Mouse (Mus musculus): ENCODE measurements at regions not wholly inside any gene's neighbourhood (a gene's known extent, or its start where the extent isn't known, plus 50 kb on each side); places are given as distances from the start of the nearest gene placed in this dataset.

DNA sequence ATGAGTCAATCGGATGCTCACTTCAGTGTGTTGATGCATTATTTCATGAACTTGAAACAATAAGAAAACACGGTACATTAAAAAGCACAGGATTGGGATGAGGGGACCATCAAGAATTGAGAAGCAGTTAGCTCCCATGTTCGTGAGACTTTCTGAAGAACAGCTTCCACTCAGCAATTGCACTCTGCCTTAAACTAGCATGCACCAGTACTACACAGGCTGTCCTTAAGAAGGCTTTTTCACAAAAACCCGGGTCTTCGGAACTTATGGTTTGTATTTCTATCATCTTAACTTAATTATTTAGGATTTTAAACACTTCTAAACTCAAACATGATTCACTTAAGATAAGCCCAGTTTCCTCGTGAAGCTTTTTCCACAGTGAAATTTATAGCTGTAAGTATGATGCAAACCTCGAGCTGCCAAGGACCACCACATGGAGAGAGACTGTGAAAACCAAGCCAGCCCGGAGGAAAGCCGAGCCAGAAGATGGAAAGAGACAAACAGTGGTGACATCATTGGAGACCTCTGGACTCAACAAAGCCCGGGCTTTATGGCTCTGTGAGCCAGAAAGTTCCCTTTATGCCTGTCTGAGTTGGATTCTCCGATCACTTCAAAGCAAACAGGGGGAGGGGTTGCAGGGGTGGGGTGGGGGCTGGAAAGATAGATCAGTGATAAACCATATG is 162.7 kb upstream of the Atp2b1 start:
- DNase-seq (ENCODE audit: low read depth, low spot score): no peak

DNA sequence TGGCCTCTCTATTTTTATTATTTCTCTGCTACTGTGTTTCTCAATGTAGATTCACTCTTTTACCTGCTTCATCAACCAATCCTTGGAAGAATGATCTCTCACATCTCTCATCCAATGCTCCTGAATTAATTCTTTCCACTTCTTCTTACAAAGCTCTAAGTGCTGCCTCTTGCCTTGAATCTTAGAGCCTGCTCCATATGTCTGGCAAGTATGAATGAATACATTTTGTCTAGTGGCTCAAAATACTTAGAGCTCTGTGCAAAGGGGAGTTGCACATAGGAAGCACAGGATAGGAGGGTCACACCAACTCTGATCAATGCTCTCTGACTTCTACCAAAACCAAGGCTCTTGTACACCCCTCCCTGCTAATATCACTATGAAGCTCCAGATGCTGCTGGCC is 153.1 kb upstream of the Atp2b1 start:
- DNase-seq (ENCODE audit: low read depth, low spot score): no peak

DNA sequence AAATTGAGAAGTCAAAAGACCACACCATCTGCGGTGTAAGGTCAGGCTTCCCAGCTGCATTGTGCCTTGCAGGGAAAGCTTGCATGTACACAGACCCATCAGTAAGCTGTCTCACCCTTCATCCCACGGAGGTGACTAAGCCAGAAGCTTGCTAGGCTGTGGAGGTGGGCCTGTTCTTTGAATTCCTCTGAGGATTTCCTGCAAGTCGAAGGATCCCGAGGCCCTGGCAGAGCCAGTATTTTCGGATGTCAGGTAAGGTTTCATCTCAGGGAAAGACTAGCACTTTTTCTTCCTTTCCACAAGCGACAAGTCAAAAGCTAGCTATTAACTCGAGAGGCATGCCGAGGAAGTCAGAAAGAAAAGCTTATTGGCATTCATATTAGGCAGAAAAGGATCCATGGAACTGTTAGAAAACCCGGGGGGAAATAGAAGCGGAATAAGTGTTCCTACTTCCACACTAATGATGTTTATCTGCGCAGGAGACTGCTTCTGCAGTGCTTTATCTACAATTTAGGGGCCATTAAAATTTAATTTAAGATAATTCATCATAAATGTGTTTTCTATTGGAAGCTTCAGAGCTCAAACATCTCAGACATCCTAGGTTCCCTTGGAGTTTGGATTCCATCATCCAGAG is 148.3 kb upstream of the Atp2b1 start:
- no peak for DNase-seq (ENCODE audit: low read depth, low spot score)

DNA sequence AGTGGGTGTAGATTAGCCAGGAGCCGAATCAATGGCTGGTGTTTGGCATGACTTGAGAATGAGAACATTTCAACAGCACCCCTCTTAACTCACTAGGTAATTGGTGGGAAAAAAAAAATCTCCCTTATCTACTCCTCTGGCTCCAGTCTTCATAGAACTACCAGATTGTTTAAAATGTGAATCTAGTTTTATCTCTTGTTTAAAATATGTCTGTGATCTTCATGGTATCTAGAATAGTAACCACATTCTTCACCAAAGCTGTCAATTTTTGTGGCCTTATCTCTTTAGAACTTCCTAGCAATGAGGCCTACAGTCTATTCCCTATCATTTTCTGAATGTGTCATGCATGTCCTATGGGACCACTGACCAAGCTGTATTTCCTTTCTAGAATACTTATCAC is 134.4 kb upstream of the Atp2b1 start:
- no peak for DNase-seq (ENCODE audit: low read depth, low spot score)

DNA sequence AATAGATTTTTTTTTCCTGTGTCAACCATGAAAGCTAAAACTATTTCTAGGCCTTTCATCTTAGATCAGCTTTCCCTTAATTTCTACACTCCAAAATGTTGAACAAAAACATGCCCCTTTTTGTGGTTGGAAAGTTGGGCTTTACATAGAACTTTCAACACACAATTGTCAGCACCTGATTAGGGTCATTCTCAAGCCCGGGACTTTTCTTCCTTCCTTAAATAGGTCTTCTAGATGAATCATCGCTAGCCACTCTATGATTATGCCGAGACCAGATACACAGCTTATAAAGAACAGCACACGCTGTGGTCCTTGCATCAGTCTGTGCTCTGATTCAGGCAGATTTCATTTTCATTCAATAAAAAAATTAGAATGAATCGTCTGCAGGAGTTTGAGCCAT is 133.3 kb upstream of the Atp2b1 start:
- DNase-seq (ENCODE audit: low read depth, low spot score): no peak

DNA sequence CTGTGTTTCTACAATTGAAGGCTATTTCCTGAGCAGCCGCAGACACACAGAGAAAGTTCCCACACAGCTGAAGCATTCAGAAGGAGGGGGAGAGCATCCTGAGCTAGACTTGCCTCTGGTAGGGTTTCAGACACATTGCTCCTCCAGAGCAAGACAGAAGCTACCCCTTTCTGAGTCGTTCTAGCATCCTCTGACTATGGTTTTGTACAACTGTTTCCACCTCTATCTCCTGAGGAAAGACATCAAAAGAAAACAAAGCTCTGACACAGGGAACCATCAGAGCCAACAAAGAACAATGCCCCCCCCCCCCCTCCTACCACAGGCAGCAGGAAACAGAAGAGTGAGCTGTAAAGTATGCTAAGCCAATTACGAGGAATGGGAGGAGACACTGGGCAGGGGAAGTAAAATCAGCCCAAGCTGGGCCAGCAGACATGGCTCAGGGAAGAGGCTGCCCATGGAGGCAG is 132.3 kb upstream of the Atp2b1 start:
- no peak for DNase-seq (ENCODE audit: low read depth, low spot score)

DNA sequence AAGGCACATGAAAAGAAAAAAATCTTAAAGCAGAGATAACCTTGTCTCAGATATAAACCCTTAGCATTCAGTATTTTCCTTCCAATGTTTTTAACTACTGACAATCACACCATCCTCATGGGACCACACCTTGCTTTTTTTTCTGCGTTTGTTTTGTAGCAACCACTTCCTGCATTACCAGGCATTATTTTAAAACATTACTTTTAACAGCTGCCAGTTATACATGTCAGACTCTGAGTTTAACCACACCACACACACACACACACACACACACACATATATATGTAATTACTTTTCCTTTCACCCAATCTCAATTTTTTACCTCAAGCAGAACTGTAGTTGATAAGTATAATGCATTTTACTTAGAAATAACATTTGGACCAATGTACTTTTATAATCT is 128.8 kb upstream of the Atp2b1 start:
- DNase-seq (ENCODE audit: low read depth, low spot score): no peak

DNA sequence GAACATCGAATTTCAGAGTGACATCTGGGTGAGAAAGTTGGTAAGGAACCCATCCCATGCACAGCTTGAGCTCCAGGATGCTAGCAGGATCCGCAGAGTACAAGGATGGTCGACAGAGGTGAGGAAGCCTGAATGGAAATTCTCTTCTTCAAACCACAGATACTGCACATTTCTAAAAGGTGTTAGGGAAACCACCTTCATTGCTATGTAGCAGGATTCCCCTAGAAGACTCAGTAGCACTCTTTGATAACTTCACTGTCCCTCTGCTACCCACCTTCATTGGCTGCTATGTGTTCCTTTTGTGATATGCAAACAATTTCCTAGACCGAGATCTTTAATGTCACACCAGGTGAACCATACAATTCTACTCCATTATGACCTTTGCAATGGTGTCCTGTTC is 128.1 kb upstream of the Atp2b1 start:
- DNase-seq (ENCODE audit: low read depth, low spot score): no peak

DNA sequence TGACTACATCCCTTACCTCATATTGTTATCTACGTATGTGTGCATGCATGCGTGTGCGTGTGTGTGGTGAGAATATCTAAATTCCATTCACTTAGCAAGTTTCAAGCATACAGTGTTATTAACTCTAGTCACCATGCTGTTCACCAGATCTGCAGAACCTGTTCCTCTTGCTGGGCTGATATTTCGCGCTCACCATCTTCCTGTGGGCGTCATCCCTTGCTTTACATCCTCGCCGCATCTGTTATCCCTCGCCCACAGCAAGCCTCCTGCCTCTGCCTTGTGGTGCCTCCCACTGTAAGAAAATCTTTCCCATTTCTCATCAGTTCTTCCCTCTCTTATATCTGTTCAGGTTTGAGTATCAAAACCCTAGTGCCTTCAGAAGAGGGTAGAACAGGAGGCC is 124.4 kb upstream of the Atp2b1 start:
- DNase-seq (ENCODE audit: low read depth, low spot score): no peak

DNA sequence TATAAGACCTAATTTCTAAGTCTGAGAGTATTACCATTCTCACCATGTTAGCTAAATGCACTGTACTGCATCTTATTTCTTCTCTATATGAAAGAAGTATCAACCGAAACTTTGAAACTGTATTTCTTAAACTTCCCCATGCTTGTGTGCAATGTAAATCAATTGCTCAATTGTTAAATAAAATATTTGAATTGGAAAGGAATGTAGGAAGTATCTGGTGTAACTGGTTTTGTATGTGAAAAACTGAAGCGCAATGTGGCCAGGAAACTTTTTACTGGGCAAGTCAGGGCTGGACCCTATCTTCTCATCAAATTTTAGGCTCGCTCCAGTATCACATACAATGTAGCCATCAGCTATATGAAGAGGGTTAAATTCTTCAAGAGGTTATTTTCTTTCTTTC is 123.8 kb upstream of the Atp2b1 start:
- no peak for DNase-seq (ENCODE audit: low read depth, low spot score)

DNA sequence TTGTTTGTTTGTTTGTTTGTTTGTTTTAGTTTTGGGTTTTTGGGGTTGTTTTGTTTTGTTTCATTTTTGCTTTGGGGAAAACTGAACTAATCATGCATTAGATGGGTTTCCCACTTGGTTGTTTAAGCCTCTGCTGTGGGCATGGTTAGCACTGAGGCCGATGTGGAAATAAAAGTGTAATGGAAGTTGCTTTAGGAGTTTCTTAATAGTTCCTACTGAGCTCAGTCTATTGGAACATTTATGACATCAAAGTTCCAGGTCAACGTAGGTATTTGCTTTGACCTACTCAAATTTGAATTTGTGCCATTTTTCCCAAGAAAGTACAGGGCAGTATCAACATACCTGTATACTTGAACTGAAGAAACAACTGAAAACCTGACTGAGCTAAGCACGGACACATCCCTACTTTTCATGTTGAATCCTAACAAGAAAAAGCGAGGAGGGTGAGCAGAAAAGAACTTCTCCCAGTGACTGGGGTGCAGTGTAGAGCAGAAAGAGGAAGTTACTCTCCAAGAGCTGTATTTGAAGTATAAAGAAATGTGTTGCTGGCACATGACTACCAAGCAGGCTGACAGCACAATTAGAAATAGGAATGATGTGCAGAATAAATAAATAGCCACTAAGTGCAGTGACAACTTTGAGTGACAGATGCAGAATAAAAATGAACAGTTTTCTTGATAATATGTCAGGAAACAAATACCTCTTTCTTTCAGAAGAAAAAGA is 122.0 kb upstream of the Atp2b1 start:
- DNase-seq (ENCODE audit: low read depth, low spot score): no peak

DNA sequence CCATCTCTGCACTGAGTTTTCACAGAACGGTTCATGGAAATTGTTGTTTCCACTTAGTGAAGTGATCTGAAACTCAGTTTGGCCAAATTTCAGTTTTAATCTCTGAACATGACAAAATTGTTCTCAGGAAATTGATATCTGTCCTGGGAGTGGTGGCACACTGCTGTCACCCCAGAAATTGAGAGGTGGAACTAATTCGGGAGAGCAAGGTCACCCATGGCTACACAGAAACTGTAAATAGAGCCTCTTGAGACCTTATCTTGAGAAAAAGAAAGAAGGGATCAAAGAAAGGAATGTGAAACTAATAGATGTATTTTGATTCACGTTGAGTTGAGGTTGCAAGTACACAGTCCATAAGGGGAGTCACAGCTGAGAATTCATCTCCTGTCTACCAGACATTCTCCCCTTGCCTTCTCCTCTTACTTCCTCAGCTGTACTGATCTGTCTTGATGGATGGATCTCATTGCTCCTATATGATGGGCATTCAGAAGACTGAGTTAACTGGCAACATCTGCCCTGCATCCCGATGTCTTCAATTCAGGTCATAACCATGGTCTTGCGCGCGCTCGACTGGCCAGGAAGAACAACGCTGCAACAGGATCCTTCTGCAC is 120.2 kb upstream of the Atp2b1 start:
- DNase-seq (ENCODE audit: low read depth, low spot score): no peak

DNA sequence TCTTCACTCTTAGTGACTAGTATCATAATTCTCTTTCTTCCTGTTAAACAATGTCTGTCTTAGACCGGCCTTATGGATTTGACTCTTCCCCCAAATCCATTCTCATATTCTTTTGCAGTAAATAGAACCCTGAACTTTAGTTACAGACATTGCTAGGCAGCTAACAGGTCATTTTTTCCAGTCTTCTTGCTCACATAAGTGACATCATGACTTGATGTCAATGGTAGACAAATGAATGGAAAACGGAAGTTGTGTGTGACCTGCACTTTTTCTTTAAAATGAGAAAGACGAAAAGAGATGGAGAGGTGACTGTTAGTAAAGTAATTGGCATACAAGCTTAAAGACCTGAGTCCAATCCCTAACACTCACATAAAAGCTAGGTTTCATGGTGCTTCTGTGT is 118.2 kb upstream of the Atp2b1 start:
- DNase-seq (ENCODE audit: low read depth, low spot score): no peak

DNA sequence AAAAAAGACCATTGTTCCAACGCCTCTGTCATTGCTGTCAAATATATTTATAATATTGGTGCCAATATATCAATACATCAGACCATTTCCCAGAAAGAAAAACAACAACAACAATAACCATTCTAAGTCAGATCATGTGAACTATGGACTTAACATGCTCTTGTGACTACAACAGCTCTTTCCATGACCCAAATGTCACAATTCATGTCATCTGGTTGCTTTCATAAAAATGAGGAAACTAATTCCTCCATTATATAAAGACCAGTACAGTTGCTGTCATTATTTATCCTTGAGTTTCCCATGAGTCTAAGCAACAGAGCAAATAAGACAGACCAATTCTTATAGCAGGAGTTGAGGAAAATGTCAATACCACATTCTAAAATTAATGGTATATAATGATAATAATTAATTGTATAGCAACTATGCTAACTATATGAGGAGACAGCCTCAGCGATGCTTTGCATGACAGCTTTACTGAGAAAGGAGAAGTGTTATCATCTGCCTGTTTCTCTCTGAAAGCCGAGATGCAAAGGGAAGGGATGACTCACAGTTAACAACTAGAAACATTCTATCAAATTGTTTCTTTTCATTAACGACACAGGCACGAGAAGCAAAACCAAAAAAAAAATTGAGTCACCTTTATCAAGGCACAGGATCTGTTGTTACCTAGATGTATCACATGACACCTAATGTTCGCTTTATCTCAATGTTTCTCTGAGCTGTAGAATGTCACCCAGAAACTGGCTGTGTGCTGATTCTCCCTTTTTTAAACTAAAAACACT is 115.4 kb upstream of the Atp2b1 start:
- no peak for DNase-seq (ENCODE audit: low read depth, low spot score)

DNA sequence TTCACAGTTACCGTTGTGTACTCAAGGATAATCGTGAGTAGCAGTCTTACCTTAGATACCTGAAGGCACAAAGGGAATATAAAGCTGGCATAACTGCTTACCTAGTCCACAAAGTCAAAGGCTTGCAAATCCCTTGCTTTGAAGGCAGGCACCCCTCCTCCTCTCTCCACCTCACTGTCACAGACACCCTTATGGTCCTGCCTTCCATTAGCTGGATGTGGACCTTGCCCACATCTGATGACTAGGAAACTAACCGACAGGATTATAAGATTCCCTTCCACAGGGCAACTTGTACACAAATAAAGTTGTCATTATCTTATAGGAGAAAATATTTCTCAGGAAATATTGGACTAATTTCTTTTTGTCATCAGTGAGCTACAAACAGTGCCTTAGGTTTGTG is 114.4 kb upstream of the Atp2b1 start:
- no peak for DNase-seq (ENCODE audit: low read depth, low spot score)

DNA sequence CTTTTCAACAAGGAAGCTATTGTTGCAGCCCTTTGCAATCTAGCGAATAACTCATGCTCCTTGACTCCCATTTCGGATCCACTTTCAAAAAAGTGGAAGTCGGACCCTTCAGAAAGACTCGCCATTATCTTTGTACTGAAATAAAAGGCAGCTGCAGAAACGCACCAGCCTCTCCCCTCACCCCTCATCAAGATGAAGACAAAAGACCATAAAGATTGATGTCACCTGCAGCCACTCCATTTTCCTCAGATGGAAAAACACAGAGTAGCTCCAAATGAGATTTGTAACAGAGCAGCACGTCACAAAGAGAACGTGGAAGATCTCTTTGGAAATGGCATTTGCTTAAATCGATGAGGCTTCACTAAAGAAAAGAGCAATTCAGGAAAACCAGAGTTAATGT is 113.3 kb upstream of the Atp2b1 start:
- DNase-seq (ENCODE audit: low read depth, low spot score): no peak

DNA sequence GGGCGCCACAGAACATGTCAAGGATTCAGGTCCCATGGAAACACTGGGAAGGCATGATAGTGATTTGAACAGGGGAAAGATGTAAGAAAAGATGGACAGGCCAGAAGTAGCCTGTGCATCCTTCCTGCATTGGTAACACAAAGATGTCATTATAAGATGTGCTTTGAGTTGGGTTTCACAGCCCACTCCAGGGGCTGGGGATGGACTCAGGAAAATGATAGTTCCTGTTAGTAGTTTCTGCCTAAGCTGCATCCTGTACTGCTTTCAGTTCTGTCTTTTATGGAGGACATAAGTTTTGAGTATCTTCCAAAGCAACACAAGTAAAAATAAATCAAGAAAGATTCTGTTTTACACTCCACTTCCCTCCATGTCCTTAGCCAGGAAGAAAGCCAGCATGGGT is 109.2 kb upstream of the Atp2b1 start:
- no peak for DNase-seq (ENCODE audit: low read depth, low spot score)

DNA sequence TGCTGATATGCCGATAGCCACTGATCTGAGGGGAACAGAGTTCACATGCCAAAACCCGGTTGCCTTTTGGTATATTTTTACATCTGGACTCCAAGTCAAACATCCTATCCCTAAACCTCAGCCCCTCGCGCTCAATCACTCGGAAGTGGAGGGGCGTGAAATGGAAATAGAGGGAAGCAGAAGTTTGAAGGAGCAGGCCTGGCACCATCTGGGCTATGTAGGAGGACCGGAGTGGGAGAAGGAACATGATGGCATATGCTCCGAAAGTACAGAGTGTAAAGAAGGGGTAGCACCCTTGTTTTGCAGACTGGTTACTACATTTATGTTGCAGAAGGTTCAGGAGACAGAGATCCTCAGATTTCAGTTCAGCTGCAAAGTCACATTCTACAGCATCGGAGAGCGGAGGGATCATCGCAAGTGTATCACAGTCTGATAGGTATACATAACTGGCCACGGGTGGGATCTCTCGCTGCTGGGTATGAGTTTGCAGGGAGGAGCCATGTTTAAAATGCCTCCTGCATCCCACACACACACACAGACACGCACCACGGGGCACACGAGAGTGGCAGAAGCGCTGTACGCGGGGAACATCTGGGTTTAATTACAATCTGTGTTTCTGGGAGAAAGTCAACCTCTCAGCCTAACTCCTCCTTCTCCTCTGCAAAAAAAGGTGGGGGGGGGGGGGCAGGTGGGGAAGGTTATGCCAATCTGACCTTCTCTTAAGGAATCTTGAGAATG is 107.2 kb upstream of the Atp2b1 start:
- DNase-seq (ENCODE audit: low read depth, low spot score): no peak

DNA sequence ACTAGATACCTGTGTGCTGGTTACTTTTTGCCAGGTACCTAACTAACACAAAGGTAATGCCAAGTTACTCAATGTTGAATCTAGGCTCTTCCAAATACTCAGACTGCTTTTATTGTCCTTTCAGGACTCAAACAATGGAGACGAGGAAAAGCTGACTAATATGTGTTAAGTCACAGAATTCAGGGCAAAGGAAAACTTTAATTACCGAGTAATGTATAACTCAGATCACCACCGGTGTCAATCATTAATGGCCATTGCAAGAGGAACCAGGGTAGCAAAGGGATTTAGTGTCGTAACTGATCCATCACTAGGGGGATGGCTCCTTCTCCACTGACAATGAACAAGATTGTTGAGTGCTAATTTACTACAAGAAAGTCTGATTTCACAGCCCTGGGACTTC is 105.6 kb upstream of the Atp2b1 start:
- no peak for DNase-seq (ENCODE audit: low read depth, low spot score)

DNA sequence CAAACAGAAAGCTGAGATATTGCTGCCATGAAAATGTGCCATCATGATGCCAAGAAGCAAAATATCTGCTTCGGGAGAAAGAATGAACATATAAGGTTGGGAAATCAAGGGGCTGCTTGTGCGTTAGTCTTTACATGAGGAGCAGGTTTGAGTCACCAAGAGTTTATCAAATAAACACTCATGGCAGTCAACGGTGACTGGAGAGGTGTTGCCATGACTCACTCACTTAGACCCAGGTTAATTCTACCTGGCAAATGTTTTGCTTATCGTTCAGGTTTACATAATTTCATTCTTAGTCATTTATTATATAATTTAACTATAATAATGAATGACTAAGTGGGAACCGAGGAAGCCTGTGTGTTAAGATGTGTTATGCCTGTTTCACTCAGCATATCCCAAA is 85.2 kb upstream of the Atp2b1 start:
- DNase-seq (ENCODE audit: low read depth, low spot score): no peak

DNA sequence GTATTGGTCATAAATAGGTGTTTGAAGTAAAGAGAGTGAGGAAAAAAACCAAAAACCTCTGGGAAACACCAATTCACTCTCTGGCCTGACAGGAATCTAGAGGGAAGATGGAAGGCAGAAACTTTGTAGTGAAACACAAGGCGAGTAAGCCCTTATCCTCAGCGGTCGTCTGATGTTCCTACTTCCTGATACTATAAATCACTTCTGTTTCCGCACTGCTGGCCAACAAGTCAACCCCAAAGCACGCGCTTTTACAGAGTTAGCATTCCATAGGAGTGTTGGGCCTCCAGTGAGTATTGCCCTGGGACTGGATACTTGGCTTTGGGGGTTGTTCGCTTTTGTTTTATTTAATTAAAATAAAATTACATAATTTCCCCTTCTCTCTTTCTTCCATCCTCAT is 82.7 kb upstream of the Atp2b1 start:
- DNase-seq (ENCODE audit: low read depth, low spot score): no peak
